Mouse (Mus musculus): ENCODE measurements around the gene Ngrn.

DNA sequence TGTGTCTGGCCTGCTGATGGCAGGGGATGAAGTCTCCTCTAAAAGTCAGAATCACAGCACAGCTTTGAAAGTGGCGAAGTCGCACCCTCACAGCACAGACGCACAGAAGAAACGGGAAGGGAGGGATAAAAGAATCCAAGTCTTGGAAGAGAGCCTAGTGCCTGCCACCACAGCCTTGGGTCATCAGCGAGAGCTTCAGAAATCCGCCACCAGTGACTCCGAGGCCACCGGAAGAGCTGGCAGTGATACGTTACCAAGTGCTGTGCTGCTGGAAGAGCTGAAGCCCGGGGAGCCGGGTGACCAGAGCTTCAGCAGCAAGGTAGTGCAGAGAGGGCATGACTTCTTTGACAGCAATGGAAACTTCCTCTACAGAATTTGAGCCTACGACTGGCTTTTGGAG lies 3.6 kb downstream of the Ngrn start:
- TF ChIP-seq CTCF (IDR thresholded peaks at IDR 0.05) (no peak), POLR2A (IDR thresholded peaks at IDR 0.05; ENCODE audit: insufficient read depth, low read depth, low read length) (no peak), EP300 (IDR thresholded peaks at IDR 0.05; ENCODE audit: insufficient read depth, low read depth, low read length) (no peak)
